Mouse (Mus musculus): Measurements from ENCODE around the gene Pptc7. TPM values are rescaled to one million over a fixed set of nuclear protein-coding genes. Genes with fewer than 3 reads are reported as not detected.

Pptc7 gene
- total RNA-seq (2023) = 29.4 TPM

DNA sequence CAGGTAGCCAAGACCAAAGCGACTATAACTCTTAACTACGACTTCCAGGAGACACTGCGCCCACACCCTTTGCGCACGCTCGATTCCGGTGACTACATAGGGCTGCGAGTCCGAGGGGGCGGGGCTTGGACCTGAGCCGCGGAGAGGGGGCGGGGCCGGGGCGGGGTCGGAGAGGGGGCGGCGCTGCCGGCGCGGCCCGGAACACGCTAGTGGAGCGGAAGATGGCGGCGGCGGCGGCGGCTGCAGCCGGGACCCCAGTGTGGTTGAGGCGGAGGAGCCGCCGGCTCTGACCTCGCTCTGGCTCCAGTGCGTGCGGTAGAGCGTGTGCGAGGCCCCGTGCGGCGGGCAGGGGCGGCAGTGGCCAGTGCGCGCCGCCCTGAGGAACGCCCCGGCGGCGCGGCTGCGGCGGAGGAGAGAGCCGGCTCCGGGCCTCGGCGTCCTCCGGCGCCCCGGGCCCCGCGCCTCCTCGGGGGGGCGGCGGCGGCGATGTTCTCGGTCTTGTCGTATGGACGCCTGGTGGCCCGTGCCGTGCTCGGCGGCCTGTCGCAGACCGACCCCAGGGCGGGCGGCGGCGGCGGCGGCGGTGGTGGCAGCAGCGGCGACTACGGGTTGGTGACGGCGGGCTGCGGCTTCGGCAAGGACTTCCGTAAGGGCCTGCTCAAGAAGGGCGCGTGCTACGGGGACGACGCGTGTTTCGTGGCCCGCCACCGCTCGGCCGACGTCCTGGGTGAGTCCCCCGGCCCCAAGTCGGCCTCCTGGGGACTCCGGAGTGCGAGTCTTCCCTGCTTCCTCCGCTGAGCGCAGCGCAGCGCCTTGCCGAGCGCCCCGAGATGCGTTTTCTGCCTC lies at the start of gene Pptc7:
TSS of gene Pptc7 (plus strand) at position 183 of the 846 bp plus-strand sequence.

DNA sequence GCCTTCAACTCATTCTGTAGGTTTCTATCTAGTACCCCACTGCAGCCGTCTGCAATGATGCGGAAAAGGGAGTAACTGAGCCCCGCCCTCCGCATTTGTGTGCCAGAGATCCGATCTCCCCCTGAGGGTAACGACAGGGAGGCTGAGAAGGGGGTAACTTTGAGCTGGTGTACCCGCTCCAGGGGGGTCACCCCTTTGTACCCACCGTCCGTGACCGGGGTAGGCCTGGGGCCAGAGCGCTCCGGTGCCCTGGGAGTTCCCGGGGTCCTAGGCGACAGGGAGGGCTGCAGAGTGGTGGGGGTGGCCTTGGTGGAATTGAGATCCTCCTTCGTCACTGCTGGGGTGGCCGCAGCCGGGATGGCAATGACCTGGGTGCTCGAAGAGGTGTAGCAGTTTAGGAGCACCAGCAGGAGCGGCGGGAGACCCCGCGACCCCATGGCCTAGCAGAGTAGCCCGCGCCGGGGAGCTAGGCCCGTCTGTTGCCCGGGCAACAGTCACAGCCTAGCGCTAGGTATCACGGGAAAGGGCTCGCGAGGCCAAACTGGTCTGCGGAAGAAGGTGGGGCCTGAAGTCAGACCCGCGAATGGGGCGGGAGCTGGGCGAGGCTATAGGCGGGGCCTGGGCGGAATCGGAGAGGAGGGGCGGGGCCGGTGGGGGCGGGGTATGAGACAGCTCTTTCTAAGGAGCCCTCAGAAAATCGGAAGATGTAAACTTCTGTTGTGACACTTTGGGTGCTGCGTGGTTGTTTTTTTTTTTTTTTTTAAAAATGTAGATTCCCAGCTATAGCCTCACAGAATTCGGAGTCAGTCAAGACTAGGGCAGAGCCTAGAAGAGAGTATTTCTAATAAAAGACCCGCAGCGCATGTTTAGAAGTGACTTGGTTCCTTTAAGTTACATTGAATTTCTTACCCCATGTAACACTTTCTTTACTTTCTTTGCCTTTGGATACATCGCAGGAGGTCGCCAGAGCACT lies 19.9 kb upstream of the Pptc7 start, which contains the start of gene Tctn1:
TSS of gene Tctn1 (minus strand) at position 528 of the 973 bp plus-strand sequence.

DNA sequence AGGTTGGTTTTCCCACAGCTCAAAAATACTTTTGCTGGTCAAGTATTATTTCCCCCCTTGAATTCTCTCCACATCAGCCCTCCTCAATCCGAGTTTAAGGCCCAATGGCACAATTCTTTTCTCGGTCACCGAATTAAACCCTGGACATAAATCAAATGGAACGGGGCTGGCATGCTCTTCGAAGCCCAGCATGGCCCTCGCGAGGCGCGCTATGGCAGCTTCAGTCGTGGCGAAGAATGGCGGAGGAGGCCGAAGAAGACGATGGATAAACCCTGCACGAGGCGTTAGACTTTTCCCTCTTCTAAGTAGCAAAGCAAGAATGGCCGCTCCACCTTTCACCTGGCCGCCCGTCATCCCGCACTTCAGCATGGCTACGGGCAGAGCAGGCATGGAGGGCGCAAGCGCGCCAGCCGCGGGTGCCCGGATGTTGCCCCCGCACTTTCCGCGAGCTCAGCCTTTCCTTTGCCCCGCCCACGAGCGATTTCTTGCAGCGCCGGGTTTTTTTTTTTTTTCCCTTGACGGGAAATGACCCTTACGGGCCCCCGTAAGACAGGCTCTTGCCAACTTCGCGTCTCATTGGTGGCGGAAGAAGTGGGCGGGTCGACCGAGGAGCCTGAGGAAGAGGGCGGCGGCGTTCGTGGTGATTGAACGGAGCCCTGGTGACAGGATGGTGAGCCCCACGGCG lies 69.8 kb downstream of the Pptc7 start, which contains the start of the genes Rad9b and Vps29:
TSS of gene Rad9b (minus strand) at position 427 of the 685 bp plus-strand sequence.
TSS of gene Vps29 (plus strand) at position 563 of the 685 bp plus-strand sequence.

DNA sequence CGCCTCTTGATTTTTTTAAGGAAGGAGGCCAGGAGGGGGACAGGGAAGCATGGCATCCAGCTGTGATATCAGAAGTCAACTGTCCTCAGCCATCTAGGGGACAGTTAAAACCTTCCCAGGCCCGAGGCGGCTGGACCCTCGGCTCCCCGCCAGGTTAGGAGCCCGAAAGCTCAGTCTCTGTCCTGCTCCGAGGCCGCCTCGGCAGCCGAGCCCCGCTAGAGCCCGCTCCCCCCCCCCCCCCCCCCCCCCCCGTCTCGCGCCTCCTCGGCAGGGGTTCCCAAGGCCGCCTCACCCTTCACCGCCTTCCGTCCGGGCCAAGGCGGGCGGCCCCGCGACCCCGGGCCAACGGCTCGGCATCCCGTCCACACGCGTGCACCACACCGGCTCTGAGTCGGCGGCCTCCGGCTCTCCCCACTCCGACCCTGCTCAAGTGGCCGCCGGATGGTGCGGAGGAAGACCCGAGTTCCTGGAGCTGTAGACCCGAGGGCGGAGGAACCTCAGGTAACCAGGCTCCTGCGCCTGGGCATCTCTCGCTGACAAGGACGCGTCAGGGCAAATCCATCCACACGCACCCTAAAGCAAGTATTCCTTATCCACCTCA lies 87.5 kb downstream of the Pptc7 start, which contains the start of gene Gpn3:
TSS of gene Gpn3 (plus strand) at position 286 of the 601 bp plus-strand sequence.

DNA sequence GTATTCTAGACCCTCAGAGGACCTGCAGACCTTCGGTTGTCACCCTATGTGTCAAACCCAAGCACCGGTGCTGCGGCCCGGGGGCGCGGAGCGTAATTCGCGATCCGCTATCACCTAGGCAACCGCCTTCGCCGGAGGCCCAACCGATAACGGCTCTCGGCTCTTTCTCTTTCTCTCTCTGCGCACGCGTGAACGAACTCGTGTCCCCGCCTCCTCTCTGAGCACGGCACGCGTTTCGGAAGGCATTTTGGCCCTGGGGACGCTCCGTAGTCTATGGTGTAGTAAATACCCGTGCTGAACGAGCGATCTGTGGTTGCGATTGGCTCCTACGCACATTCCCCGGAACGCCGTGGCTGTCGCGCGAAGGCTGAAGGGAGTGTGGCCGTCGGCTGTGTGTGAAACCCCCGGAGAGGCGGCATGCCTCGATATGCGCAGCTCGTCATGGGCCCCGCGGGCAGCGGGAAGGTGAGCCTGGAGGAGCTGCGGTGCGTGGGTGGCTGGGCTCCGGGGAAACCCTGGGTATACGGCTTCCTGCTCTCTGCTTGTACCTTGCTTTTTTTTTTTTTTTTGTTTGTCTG lies 88.1 kb downstream of the Pptc7 start, which contains the start of gene Fam216a:
TSS of gene Fam216a (minus strand) at position 173 of the 578 bp plus-strand sequence.

Other genes starting within 250 kb of the Pptc7 start
- gene Cux2, start 234.3 kb upstream of the Pptc7 start, total RNA-seq (2023) = not detected
- not detected for gene Myl2, start 183.4 kb upstream of the Pptc7 start, total RNA-seq (2023)
- not detected for gene Ccdc63, start 143.5 kb upstream of the Pptc7 start, total RNA-seq (2023)
- 294 TPM for gene Ppp1cc, start 126.1 kb upstream of the Pptc7 start, total RNA-seq (2023)
- gene Hvcn1, start 77.6 kb upstream of the Pptc7 start, total RNA-seq (2023) = 95.6 TPM
- gene Tctn1, start 19.9 kb upstream of the Pptc7 start, total RNA-seq (2023) = 3.5 TPM
- 6.0 TPM for gene Rad9b, start 69.9 kb downstream of the Pptc7 start, total RNA-seq (2023)
- 46.7 TPM for gene Vps29, start 70.0 kb downstream of the Pptc7 start, total RNA-seq (2023)
- 81.0 TPM for gene Gpn3, start 87.5 kb downstream of the Pptc7 start, total RNA-seq (2023)
- gene Fam216a, start 88.0 kb downstream of the Pptc7 start, total RNA-seq (2023) = 7.4 TPM
- gene Arpc3, start 107.5 kb downstream of the Pptc7 start, total RNA-seq (2023) = 298 TPM
- gene Anapc7, start 137.3 kb downstream of the Pptc7 start, total RNA-seq (2023) = 49.6 TPM
- 76.1 TPM for gene Atp2a2, start 217.9 kb downstream of the Pptc7 start, total RNA-seq (2023)